In genomic region chr9:21589538-21589937, GRCm38 (mm10) we compare ENCODE assay signal across 20 mouse cellular contexts.
"Had no signal": no experiment of that assay in that cellular context is flagged by ENCODE, and none has a peak within 500 bp of the region (broad histone marks: within the 10 kb centered on the region; RNA-seq: fewer than 3 reads in every experiment).

No protein-coding gene starts in this region.

- DNase-seq: liver, postnatal 0 days; lung, adult 2 months; lung, postnatal 14 days; lung, postnatal 36 days; retina, postnatal 1 day; right cerebral cortex, adult 18-20 months; right cerebral cortex, postnatal 25 days; spleen, adult 18-20 months; thymus, adult 2 months; thymus, postnatal 25 days; thymus, postnatal 4 days had no signal

- H3K4me3 ChIP-seq: liver, embryonic 15.5 days; lung, embryonic 15.5 days; midbrain, embryonic 13.5 days; midbrain, embryonic 15.5 days; neural tube, embryonic 13.5 days; neural tube, embryonic 15.5 days had no signal

- H3K27ac ChIP-seq: liver, embryonic 15.5 days; lung, embryonic 15.5 days; macrophage; midbrain, embryonic 13.5 days; midbrain, embryonic 15.5 days; neural tube, embryonic 13.5 days; neural tube, embryonic 15.5 days had no signal

- H3K9me3 ChIP-seq: liver, embryonic 15.5 days; lung, embryonic 15.5 days; megakaryocyte, embryonic 14.5 days; midbrain, embryonic 13.5 days; midbrain, embryonic 15.5 days; neural tube, embryonic 13.5 days; neural tube, embryonic 15.5 days had no signal

- H3K4me2 ChIP-seq: liver, embryonic 15.5 days; lung, embryonic 15.5 days; midbrain, embryonic 11.5 days; midbrain, embryonic 13.5 days; midbrain, embryonic 15.5 days; neural tube, embryonic 13.5 days; neural tube, embryonic 15.5 days had no signal

- H3K9ac ChIP-seq: liver, embryonic 15.5 days; liver, postnatal 0 days; lung, embryonic 15.5 days; midbrain, embryonic 13.5 days; midbrain, embryonic 15.5 days; neural tube, embryonic 13.5 days; neural tube, embryonic 15.5 days had no signal

- H3K27me3 ChIP-seq: liver, embryonic 15.5 days; lung, embryonic 15.5 days; megakaryocyte, embryonic 14.5 days; midbrain, embryonic 13.5 days; midbrain, embryonic 15.5 days; neural tube, embryonic 13.5 days; neural tube, embryonic 15.5 days had no signal
